Comparison of ENCODE assay signal across 9 mouse cellular contexts in the genomic region with DNA sequence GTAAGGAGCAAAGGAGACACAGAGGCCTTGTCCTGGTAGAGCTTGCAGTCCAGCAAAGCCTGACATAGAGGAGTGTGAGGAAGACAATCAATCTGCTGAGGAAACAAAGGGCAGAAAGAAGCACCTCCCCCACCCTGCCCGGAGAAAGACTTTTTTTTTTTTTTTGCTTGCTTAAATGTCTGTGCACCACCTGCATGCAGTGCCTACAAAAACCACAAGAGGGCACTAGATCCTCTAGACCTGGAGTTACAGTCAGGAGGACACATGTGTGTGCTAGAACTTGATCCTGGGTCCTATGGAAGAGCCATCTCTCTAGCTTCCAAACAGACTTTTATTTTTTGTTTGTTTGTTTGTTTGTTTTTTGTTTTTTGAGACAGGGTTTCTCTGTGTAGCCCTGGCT. TPM values are rescaled to one million over a fixed set of nuclear protein-coding genes. Genes with fewer than 3 reads are reported as not detected.
DNase-seq lines count a peak whose midpoint lies in the region; ATAC-seq and TF ChIP-seq lines count a peak whose summit lies in the region.
"Had no signal": no experiment of that assay in that cellular context is flagged by ENCODE, and none has a peak within 500 bp of the region (broad histone marks: within the 10 kb centered on the region; RNA-seq: fewer than 3 reads in every experiment).

No protein-coding gene starts in this region.

- no peak overlapping the region for H3K9ac ChIP-seq in limb, embryonic 11.5 days (ENCODE audit: low read length)
- H3K9ac ChIP-seq: hindbrain, embryonic 15.5 days had no signal

- no peaks in the 10 kb centered on the region for H3K9me3 ChIP-seq in limb, embryonic 11.5 days (ENCODE audit: control insufficient read depth, low read length)
- H3K9me3 ChIP-seq: hindbrain, embryonic 15.5 days had no signal

- no peak overlapping the region for H3K27ac ChIP-seq in cerebellum, adult 2 months (ENCODE audit: insufficient read depth, low read length)
- H3K27ac ChIP-seq in left cerebral cortex, adult 2 months: no peak overlapping the region
- H3K27ac ChIP-seq in limb, embryonic 11.5 days (replicated peaks; ENCODE audit: low read depth, low read length): no peak overlapping the region
- H3K27ac ChIP-seq: hindbrain, embryonic 15.5 days had no signal

- no peak overlapping the region for H3K4me3 ChIP-seq in cerebellum, adult 2 months (replicated peaks; ENCODE audit: insufficient read depth, low read depth, low read length)
- H3K4me3 ChIP-seq in left cerebral cortex, adult 2 months: no peak overlapping the region
- H3K4me3 ChIP-seq in limb, embryonic 11.5 days (ENCODE audit: low read depth, low read length): no peak overlapping the region
- H3K4me3 ChIP-seq: hindbrain, embryonic 15.5 days had no signal

- no peaks in the 10 kb centered on the region for H3K27me3 ChIP-seq in cerebellum, adult 2 months (ENCODE audit: control insufficient read depth, insufficient read depth, low read length)
- H3K27me3 ChIP-seq in limb, embryonic 11.5 days (ENCODE audit: control insufficient read depth, insufficient read depth, low read length): no peaks in the 10 kb centered on the region
- H3K27me3 ChIP-seq: hindbrain, embryonic 15.5 days had no signal

- H3K36me3 ChIP-seq in limb, embryonic 11.5 days (ENCODE audit: control insufficient read depth, insufficient read depth, low read length): no peaks in the 10 kb centered on the region
- H3K36me3 ChIP-seq: hindbrain, embryonic 15.5 days had no signal

- peak; percentile 55 for TF ChIP-seq CTCF in cerebellum, adult 2 months (IDR thresholded peaks at IDR 0.05; ENCODE audit: borderline replicate concordance, insufficient read depth, low read depth, low read length)
- peak; percentile 57 for TF ChIP-seq CTCF in left cerebral cortex, adult 2 months (IDR thresholded peaks at IDR 0.05)

- ATAC-seq in limb, embryonic 11.5 days (ENCODE audit: insufficient number of reproducible peaks, low FRiP score, low TSS enrichment, low read depth): no peak

- peaks cover 7% of the 10 kb centered on the region; the same call in 1 of the 2 replicates for H3K4me1 ChIP-seq in cerebellum, adult 2 months (ENCODE audit: control insufficient read depth, insufficient read depth, low read length)
- H3K4me1 ChIP-seq in limb, embryonic 11.5 days (ENCODE audit: control insufficient read depth, insufficient read depth, low read length): peaks cover 5% of the 10 kb centered on the region

- intact Hi-C loops in left cerebral cortex, adult 2 months (cut with DNase I): no loop called here

- DNase-seq in cerebellum, adult 2 months: peak in 1 of 2 experiments; percentile 56
- DNase-seq in cerebellum, adult 11 months: no peak
- DNase-seq in left cerebral cortex, adult 2 months (ENCODE audit: extremely low spot score in 1 of 2, low spot score in 2 of 2): no peak
- no peak for DNase-seq in left cerebral cortex, adult 8-10 months (ENCODE audit: low spot score in 2 of 2)
- peak; percentile 71 for DNase-seq in brain, adult 2 months (ENCODE audit: low read depth, low spot score)
- peak; percentile 83 for DNase-seq in limb, embryonic 11.5 days (ENCODE audit: low spot score)
- DNase-seq in spleen, postnatal 36 days (ENCODE audit: low spot score in 2 of 2): peak; percentile 49 to 68
- no peak for DNase-seq in layer of hippocampus, adult 8-10 months (ENCODE audit: low spot score in 2 of 2)

- 4% methylated on average over 1 of the region's 1 CpGs for WGBS in cerebellum, adult 2 months
- WGBS in limb, embryonic 11.5 days: 38% methylated on average over 1 of the region's 1 CpGs

- H3K4me2 ChIP-seq in limb, embryonic 11.5 days (ENCODE audit: low read depth, severe bottlenecking): no peak overlapping the region
- H3K4me2 ChIP-seq: hindbrain, embryonic 15.5 days had no signal

- no peak for TF ChIP-seq POLR2A in cerebellum, adult 2 months (IDR thresholded peaks at IDR 0.05; ENCODE audit: borderline replicate concordance, insufficient read depth, low read length)

RNA-seq across cellular contexts. Expression of a gene that starts 3.4 kb away (rescaled TPM):
- polyA plus RNA-seq in cerebellum, adult 2 months (2012; rRNA removed): 93.3 and 101 TPM in 2 replicates
- total RNA-seq in left cerebral cortex, adult 2 months (2021): 100 to 1,000 TPM; 236 to 242 TPM
- total RNA-seq in left cerebral cortex, adult 8-10 months (2022): 100 to 1,000 TPM; 202 to 218 (median 208) TPM
- 20.0 and 22.1 TPM in 2 replicates for polyA plus RNA-seq in limb, embryonic 11.5 days (2014; fragmentation: Nextera tagmentation; extraction: Ambion mirVana)
- total RNA-seq in layer of hippocampus, adult 8-10 months (2022): 100 to 1,000 TPM; 153 to 169 (median 157) TPM

RNA-seq across cellular contexts. Expression of a gene that starts 15.1 kb away (rescaled TPM):
- polyA plus RNA-seq in cerebellum, adult 2 months (2012; rRNA removed): 82.7 and 85.3 TPM in 2 replicates
- total RNA-seq in left cerebral cortex, adult 2 months (2021): 10 to 100 TPM; 66.6 to 74.4 TPM
- total RNA-seq in left cerebral cortex, adult 8-10 months (2022): 10 to 100 TPM; 62.1 to 70.6 (median 65.6) TPM
- polyA plus RNA-seq in limb, embryonic 11.5 days (2014; fragmentation: Nextera tagmentation; extraction: Ambion mirVana): 46.7 and 51.5 TPM in 2 replicates
- total RNA-seq in layer of hippocampus, adult 8-10 months (2022): 10 to 100 TPM; 61.4 to 72.0 (median 67.7) TPM

RNA-seq across cellular contexts. Expression of a gene that starts 19.7 kb away (rescaled TPM):
- 94.6 and 95.8 TPM in 2 replicates for polyA plus RNA-seq in cerebellum, adult 2 months (2012; rRNA removed)
- total RNA-seq in left cerebral cortex, adult 2 months (2021): 100 to 1,000 TPM; 131 to 141 TPM
- 100 to 1,000 TPM; 102 to 118 (median 113) TPM for total RNA-seq in left cerebral cortex, adult 8-10 months (2022)
- polyA plus RNA-seq in limb, embryonic 11.5 days (2014; fragmentation: Nextera tagmentation; extraction: Ambion mirVana): 87.0 and 91.4 TPM in 2 replicates
- total RNA-seq in layer of hippocampus, adult 8-10 months (2022): 100 to 1,000 TPM; 106 to 122 (median 120) TPM

RNA-seq across cellular contexts. Expression of a gene that starts 31.3 kb away (rescaled TPM):
- polyA plus RNA-seq in cerebellum, adult 2 months (2012; rRNA removed): 3.1 and 4.0 TPM in 2 replicates
- 1 to 10 TPM; 1.2 to 1.4 TPM for total RNA-seq in left cerebral cortex, adult 2 months (2021)
- 1 to 10 TPM; 2.8 to 3.7 (median 3.3) TPM for total RNA-seq in left cerebral cortex, adult 8-10 months (2022)
- 0.13 and 0.33 TPM in 2 replicates for polyA plus RNA-seq in limb, embryonic 11.5 days (2014; fragmentation: Nextera tagmentation; extraction: Ambion mirVana)
- 1 to 10 TPM; 2.1 to 2.4 (median 2.2) TPM for total RNA-seq in layer of hippocampus, adult 8-10 months (2022)

RNA-seq across cellular contexts. Expression of a gene that starts 51.2 kb away (rescaled TPM):
- polyA plus RNA-seq in cerebellum, adult 2 months (2012; rRNA removed): 1.3 and 2.2 TPM in 2 replicates
- 1 to 10 TPM; 1.0 to 2.0 TPM for total RNA-seq in left cerebral cortex, adult 2 months (2021)
- 1 to 10 TPM in 3 of 4 experiments, under 1 TPM in 1; 0.76 to 1.6 (median 1.4) TPM for total RNA-seq in left cerebral cortex, adult 8-10 months (2022)
- 26.9 and 27.8 TPM in 2 replicates for polyA plus RNA-seq in limb, embryonic 11.5 days (2014; fragmentation: Nextera tagmentation; extraction: Ambion mirVana)
- 1 to 10 TPM in 1 of 4 experiments, under 1 TPM in 3; 0.62 to 1.2 (median 0.64) TPM for total RNA-seq in layer of hippocampus, adult 8-10 months (2022)

Comparison
In these comparisons a context has a peak if more than half of its experiments do, and no peak if none do; other contexts are left out.
1. DNase-seq: peak in brain, adult 2 months (single experiment), limb, embryonic 11.5 days (single experiment) and spleen, postnatal 36 days (2 of 2); none in cerebellum, adult 11 months (single experiment), left cerebral cortex, adult 2 months (0 of 2), left cerebral cortex, adult 8-10 months (0 of 2) and layer of hippocampus, adult 8-10 months (0 of 2).